Mouse (Mus musculus): ENCODE results near the gene Hspd1. TPM values are rescaled to one million over a fixed set of nuclear protein-coding genes. Genes with fewer than 3 reads are reported as not detected.

The Hspd1 gene
- polyA plus RNA-seq, 1 experiment from 2014 or later, result 240 TPM

- DNase-seq (ENCODE audit: low spot score) (no peak), ATAC-seq (no peak)
- Histone ChIP-seq H3K9me3 (replicated peaks; ENCODE audit: control insufficient read depth, low read length) (no peaks in the 10 kb centered on the region), H3K4me2 (ENCODE audit: low read length) (peak overlapping the region; percentile 71), H3K36me3 (ENCODE audit: control insufficient read depth, insufficient read depth, low read length) (no peaks in the 10 kb centered on the region), H3K4me1 (ENCODE audit: control insufficient read depth, insufficient read depth, low read length) (peaks cover 8% of the 10 kb centered on the region), H3K9ac (ENCODE audit: low read length) (peak overlapping the region; percentile 73), H3K27ac (ENCODE audit: low read depth, low read length) (no peak overlapping the region), H3K4me3 (ENCODE audit: low read depth, low read length) (peak overlapping the region; percentile 86), H3K27me3 (replicated peaks; ENCODE audit: control insufficient read depth, insufficient read depth, low read length) (no peaks in the 10 kb centered on the region)
- 76% methylated on average over 4 of the region's 4 CpGs for WGBS
Measured at GRCm38 (mm10) chr1:55053596-55053995, 34.4 kb downstream of the Hspd1 start.

DNA sequence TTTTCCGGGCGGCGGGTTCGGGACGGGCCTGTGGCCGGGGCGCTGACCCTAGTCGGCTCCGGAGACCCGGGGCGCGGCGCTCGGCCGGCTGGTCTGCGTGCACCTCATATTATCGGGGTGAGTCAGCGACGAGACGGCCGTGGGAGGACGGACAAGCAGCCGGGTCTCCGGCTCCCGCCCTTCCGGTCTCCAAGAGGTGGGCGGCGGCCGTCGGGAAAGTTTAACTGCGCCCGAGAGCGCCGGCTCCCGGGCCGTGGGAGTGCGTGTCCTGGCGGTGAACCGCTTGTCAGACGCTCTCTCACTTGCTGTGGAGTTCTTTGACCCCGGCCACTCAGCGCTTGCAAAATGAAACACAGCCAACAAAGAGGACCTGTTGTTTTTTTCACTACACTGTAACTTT lies 35.0 kb downstream of the Hspd1 start:
- peak overlapping the region; percentile 71 for H3K4me2 ChIP-seq (ENCODE audit: low read length)
- H3K36me3 ChIP-seq (ENCODE audit: control insufficient read depth, insufficient read depth, low read length), result no peaks in the 10 kb centered on the region
- no peaks in the 10 kb centered on the region for H3K27me3 ChIP-seq (replicated peaks; ENCODE audit: control insufficient read depth, insufficient read depth, low read length)
- peaks cover 8% of the 10 kb centered on the region for H3K4me1 ChIP-seq (ENCODE audit: control insufficient read depth, insufficient read depth, low read length)
- H3K9me3 ChIP-seq (replicated peaks; ENCODE audit: control insufficient read depth, low read length), result no peaks in the 10 kb centered on the region
- H3K4me3 ChIP-seq (ENCODE audit: low read depth, low read length), result peak overlapping the region; percentile 86
- DNase-seq (ENCODE audit: low spot score) (peak; percentile 41), ATAC-seq (peak; percentile 18; the same call in 1 of the 2 replicates)
- H3K27ac ChIP-seq (ENCODE audit: low read depth, low read length), result peak overlapping the region; percentile 48; the same call in 1 of the 2 replicates
- peak overlapping the region; percentile 73 for H3K9ac ChIP-seq (ENCODE audit: low read length)
- WGBS, result under 1% methylated on average over 42 of the region's 42 CpGs

DNA sequence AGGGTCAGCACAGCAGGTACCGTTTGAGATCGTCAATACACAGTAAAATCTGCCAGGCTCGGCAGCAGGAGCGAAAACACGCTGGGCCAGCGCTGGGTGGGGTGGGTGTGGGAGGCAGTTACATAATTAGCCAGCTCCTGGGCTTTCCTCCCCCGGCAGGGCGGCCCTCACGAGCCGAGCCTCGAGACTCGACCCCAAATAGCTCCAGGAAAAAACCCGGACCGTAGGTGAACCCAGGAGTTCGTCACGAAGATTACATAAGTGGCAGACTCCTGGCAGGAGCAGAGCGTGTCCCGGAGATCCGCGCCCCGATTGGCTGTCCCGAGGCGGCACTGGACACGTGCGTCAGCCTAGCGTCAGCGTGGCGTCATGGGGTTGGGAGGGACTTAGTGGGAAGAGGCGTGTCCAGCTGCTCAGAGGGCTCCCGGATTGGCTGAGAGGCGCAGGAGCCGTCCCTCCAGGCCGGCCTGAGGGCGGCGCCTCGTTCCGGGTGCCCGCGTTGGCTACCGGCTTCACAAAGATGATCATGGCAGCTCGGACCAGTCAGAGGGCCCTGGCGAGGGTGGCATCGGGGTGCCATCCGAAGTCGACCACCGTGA lies 35.6 kb downstream of the Hspd1 start, which contains the start of gene Coq10b:
Gene Coq10b (plus strand): TSS at position 416 of the 599 bp plus-strand sequence.
- DNase-seq (ENCODE audit: low spot score) (peak; percentile 99), ATAC-seq (peak; percentile 100)
- peak within 1 kb of the TSS; percentile 55 for H3K27ac ChIP-seq (ENCODE audit: low read depth, low read length)
- peak within 1 kb of the TSS; percentile 73 for H3K9ac ChIP-seq (ENCODE audit: low read length)
- H3K4me1 ChIP-seq (ENCODE audit: control insufficient read depth, insufficient read depth, low read length), result peaks cover 8% of the 10 kb centered on the region
- WGBS, result under 1% methylated on average over 46 of the region's 46 CpGs
- H3K36me3 ChIP-seq (ENCODE audit: control insufficient read depth, insufficient read depth, low read length), result no peaks in the 10 kb centered on the region
- no peaks in the 10 kb centered on the region for H3K27me3 ChIP-seq (replicated peaks; ENCODE audit: control insufficient read depth, insufficient read depth, low read length)
- H3K4me2 ChIP-seq (ENCODE audit: low read length), result peak within 1 kb of the TSS; percentile 85
- peak within 1 kb of the TSS; percentile 86 for H3K4me3 ChIP-seq (ENCODE audit: low read depth, low read length)
- no peaks in the 10 kb centered on the region for H3K9me3 ChIP-seq (replicated peaks; ENCODE audit: control insufficient read depth, low read length)

DNA sequence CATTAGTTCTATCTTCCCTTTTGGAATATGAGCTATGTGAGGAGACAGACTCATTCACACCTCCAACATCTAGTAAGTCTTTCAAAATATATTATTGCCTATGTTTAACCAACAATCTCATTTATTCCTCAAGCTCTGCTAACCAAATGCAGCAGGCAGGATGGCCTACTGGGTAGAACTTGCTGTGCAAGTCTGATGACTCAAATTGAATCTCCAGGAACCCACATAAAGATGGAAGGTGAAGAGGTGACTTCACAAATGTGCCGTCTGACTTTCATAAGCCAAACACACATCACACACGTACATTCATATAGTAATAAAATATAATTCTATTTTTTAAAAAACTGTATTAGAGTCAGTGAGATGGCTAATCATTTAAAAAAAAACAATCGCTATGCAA lies 36.4 kb downstream of the Hspd1 start:
- DNase-seq (ENCODE audit: low spot score) (no peak), ATAC-seq (no peak)
- Histone ChIP-seq H3K9ac (ENCODE audit: low read length) (peak overlapping the region; percentile 68), H3K9me3 (replicated peaks; ENCODE audit: control insufficient read depth, low read length) (no peaks in the 10 kb centered on the region), H3K27me3 (replicated peaks; ENCODE audit: control insufficient read depth, insufficient read depth, low read length) (no peaks in the 10 kb centered on the region), H3K4me3 (ENCODE audit: low read depth, low read length) (peak overlapping the region; percentile 86; the same call in 1 of the 2 replicates), H3K4me1 (ENCODE audit: control insufficient read depth, insufficient read depth, low read length) (peaks cover 8% of the 10 kb centered on the region), H3K36me3 (ENCODE audit: control insufficient read depth, insufficient read depth, low read length) (no peaks in the 10 kb centered on the region), H3K27ac (ENCODE audit: low read depth, low read length) (no peak overlapping the region), H3K4me2 (ENCODE audit: low read length) (peak overlapping the region; percentile 85)
- WGBS, result 79% methylated on average over 3 of the region's 3 CpGs

DNA sequence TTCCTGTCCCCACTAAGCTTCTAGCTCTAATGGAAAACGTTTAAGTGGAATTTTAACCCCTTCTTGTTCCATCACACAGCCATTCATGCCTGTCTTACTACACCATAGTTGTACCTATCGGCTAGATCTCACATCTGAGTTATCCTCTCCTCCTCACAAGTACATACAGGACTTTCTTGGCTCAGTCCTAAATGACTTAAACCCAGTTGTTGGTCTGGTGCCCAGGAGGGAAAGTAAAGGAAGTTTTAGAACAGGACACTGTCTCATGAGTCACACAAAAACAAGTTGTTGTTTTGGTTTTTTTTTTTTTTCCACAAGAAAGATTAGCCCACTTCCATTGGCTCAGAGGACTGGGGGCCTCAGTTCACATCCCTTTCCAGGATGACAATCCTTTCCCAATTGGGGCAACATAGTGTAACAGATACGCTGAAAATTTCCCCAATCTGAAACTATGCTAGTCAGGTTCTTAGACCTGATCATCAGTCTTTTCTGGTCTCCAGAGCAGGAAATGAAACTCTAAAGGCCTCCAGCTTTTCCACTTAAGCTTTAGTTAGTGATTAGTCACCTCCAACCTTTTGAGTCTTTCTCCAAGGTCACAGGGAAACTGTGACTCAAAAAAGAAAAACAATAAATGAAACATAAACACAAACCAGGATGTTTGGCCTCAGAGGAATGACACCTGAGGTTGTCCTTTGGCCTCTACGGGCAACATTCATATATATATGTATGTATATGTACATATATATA lies 39.0 kb downstream of the Hspd1 start:
- no peak overlapping the region for H3K4me3 ChIP-seq (ENCODE audit: low read depth, low read length)

GRCm38 (mm10) chr1:55043164-55043563 lies 44.9 kb downstream of the Hspd1 start:
- WGBS, result 75% methylated on average over 3 of the region's 3 CpGs

More for the DNA sequence above, 39.0 kb downstream of the Hspd1 start:
- no peak overlapping the region for H3K9ac ChIP-seq (ENCODE audit: low read length)
- no peaks in the 10 kb centered on the region for H3K36me3 ChIP-seq (ENCODE audit: control insufficient read depth, insufficient read depth, low read length)
- peaks cover 7% of the 10 kb centered on the region for H3K4me1 ChIP-seq (ENCODE audit: control insufficient read depth, insufficient read depth, low read length)
- H3K27me3 ChIP-seq (replicated peaks; ENCODE audit: control insufficient read depth, insufficient read depth, low read length), result no peaks in the 10 kb centered on the region
- no peak for ATAC-seq
- no peaks in the 10 kb centered on the region for H3K9me3 ChIP-seq (replicated peaks; ENCODE audit: control insufficient read depth, low read length)
- H3K4me2 ChIP-seq (ENCODE audit: low read length), result no peak overlapping the region
- WGBS, result 65% methylated on average over 4 of the region's 4 CpGs
- no peak for DNase-seq (ENCODE audit: low spot score)
- H3K27ac ChIP-seq (ENCODE audit: low read depth, low read length), result no peak overlapping the region

DNA sequence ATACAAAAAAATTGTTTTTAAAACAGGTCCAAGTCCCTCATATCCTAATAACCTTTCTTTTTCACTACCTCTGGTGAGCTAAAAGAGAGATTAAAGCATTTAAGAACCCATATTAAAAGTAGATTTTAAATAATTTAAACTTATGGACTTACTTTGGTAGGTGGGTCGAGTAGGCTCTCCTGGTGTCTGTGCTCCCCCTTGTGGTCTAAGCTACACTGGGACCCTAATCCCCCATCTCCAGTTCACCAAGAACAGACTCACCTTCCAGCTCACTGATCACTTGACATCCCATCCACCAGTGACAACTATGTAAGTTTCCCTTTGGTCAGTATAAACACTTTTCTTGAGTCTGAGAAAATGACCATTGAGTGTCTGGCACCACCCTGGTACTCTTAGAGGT lies 45.8 kb downstream of the Hspd1 start:
- H3K36me3 ChIP-seq (ENCODE audit: control insufficient read depth, insufficient read depth, low read length), result no peaks in the 10 kb centered on the region
- no peak overlapping the region for H3K4me3 ChIP-seq (ENCODE audit: low read depth, low read length)
- no peaks in the 10 kb centered on the region for H3K4me1 ChIP-seq (ENCODE audit: control insufficient read depth, insufficient read depth, low read length)
- ATAC-seq, result no peak
- H3K4me2 ChIP-seq (ENCODE audit: low read length), result no peak overlapping the region
- no peaks in the 10 kb centered on the region for H3K27me3 ChIP-seq (replicated peaks; ENCODE audit: control insufficient read depth, insufficient read depth, low read length)
- DNase-seq (ENCODE audit: low spot score), result no peak
- 55% methylated on average over 1 of the region's 1 CpGs for whole genome bisulfite sequencing
- 0 out of 2 replicates have a peak, but pooled peaks cover 4% of the 10 kb centered on the region for H3K9me3 ChIP-seq (replicated peaks; ENCODE audit: control insufficient read depth, low read length)
- no peak overlapping the region for H3K27ac ChIP-seq (ENCODE audit: low read depth, low read length)
- no peak overlapping the region for H3K9ac ChIP-seq (ENCODE audit: low read length)

More at GRCm38 (mm10) chr1:55043164-55043563, 44.9 kb downstream of the Hspd1 start:
- H3K9ac ChIP-seq (ENCODE audit: low read length), result no peak overlapping the region
- H3K4me3 ChIP-seq (ENCODE audit: low read depth, low read length), result no peak overlapping the region
- no peak overlapping the region for H3K27ac ChIP-seq (ENCODE audit: low read depth, low read length)
- 0 out of 2 replicates have a peak, but pooled peaks cover 4% of the 10 kb centered on the region for H3K9me3 ChIP-seq (replicated peaks; ENCODE audit: control insufficient read depth, low read length)
- H3K36me3 ChIP-seq (ENCODE audit: control insufficient read depth, insufficient read depth, low read length), result no peaks in the 10 kb centered on the region
- no peak for ATAC-seq
- no peaks in the 10 kb centered on the region for H3K27me3 ChIP-seq (replicated peaks; ENCODE audit: control insufficient read depth, insufficient read depth, low read length)
- no peak for DNase-seq (ENCODE audit: low spot score)
- no peak overlapping the region for H3K4me2 ChIP-seq (ENCODE audit: low read length)
- no peaks in the 10 kb centered on the region for H3K4me1 ChIP-seq (ENCODE audit: control insufficient read depth, insufficient read depth, low read length)

- ATAC-seq (no peak), DNase-seq (ENCODE audit: low spot score) (no peak)
- no peaks in the 10 kb centered on the region for H3K27me3 ChIP-seq (replicated peaks; ENCODE audit: control insufficient read depth, insufficient read depth, low read length)
- H3K4me1 ChIP-seq (ENCODE audit: control insufficient read depth, insufficient read depth, low read length), result no peaks in the 10 kb centered on the region
- no peak overlapping the region for H3K9ac ChIP-seq (ENCODE audit: low read length)
- no peak overlapping the region for H3K4me3 ChIP-seq (ENCODE audit: low read depth, low read length)
- 87% methylated on average over 4 of the region's 4 CpGs for WGBS
- H3K9me3 ChIP-seq (replicated peaks; ENCODE audit: control insufficient read depth, low read length), result 0 out of 2 replicates have a peak, but pooled peaks cover 4% of the 10 kb centered on the region
- H3K36me3 ChIP-seq (ENCODE audit: control insufficient read depth, insufficient read depth, low read length), result no peaks in the 10 kb centered on the region
- H3K27ac ChIP-seq (ENCODE audit: low read depth, low read length), result no peak overlapping the region
- H3K4me2 ChIP-seq (ENCODE audit: low read length), result no peak overlapping the region
Measured at GRCm38 (mm10) chr1:55041691-55042090, 46.4 kb downstream of the Hspd1 start.

DNA sequence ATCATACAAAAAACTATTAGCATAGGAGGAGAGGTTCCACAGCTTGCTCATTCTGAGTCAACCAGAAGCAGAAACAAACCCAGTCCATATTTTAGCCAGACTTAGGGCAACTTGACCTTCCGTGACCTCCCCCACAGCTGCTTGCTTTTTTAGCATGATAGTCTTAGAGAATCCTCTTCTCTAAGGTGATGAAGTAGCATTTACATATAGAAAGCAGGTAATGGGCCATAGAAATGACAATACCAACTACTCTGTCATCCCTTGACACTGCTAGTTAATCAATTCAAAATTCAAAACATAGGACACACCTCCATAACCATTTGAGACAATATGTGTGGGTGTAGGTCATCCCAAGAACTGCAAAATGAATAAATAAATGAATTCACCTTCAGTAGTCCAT lies 48.1 kb downstream of the Hspd1 start:
- H3K27me3 ChIP-seq (replicated peaks; ENCODE audit: control insufficient read depth, insufficient read depth, low read length), result no peaks in the 10 kb centered on the region
- no peaks in the 10 kb centered on the region for H3K36me3 ChIP-seq (ENCODE audit: control insufficient read depth, insufficient read depth, low read length)
- no peak overlapping the region for H3K27ac ChIP-seq (ENCODE audit: low read depth, low read length)
- 0 out of 2 replicates have a peak, but pooled peaks cover 4% of the 10 kb centered on the region for H3K9me3 ChIP-seq (replicated peaks; ENCODE audit: control insufficient read depth, low read length)
- no peak overlapping the region for H3K9ac ChIP-seq (ENCODE audit: low read length)
- no peak for DNase-seq (ENCODE audit: low spot score)
- H3K4me3 ChIP-seq (ENCODE audit: low read depth, low read length), result no peak overlapping the region
- no peak for ATAC-seq
- 90% methylated on average over 1 of the region's 1 CpGs for WGBS
- H3K4me2 ChIP-seq (ENCODE audit: low read length), result no peak overlapping the region
- H3K4me1 ChIP-seq (ENCODE audit: control insufficient read depth, insufficient read depth, low read length), result no peaks in the 10 kb centered on the region

Data from forebrain, embryonic 14.5 days (tissue).